Mouse (Mus musculus) G1E (cell line): ENCODE measurements around the gene Ercc6l2.

ENCODE experiments used
- CTCF ChIP-seq: IDR thresholded peaks from 2 replicates; pipeline ENCODE4 v1.5.1; 2012; ENCODE audit warnings: low read depth, low read length, inconsistent platforms, mixed read lengths
- GATA1 ChIP-seq: IDR thresholded peaks from 2 replicates; pipeline ENCODE4 v1.6.1; 2012; ENCODE audit warnings: borderline replicate concordance, low read length, inconsistent platforms, mixed read lengths
- GATA2 ChIP-seq: IDR thresholded peaks from 2 replicates; pipeline ENCODE4 v1.6.1; 2012; ENCODE audit warnings: low read depth, low read length, inconsistent platforms, borderline replicate concordance
- POLR2AphosphoS5 ChIP-seq: IDR thresholded peaks from 2 replicates; pipeline ENCODE4 v1.6.1; 2012; ENCODE audit warnings: low read depth, low read length, inconsistent platforms; ENCODE audit not compliant: insufficient replicate concordance
- TAL1 ChIP-seq: conservative IDR thresholded peaks from 2 replicates; pipeline ENCODE4 v1.6.1; 2012; ENCODE audit warnings: low read depth, low read length, inconsistent platforms, mixed read lengths

GRCm38 (mm10) chr13:63916568-63916967, 101.5 kb downstream of the Ercc6l2 start:
- TF ChIP-seq CTCF (no peak), POLR2AphosphoS5 (no peak), GATA1 (no peak), GATA2 (no peak), TAL1 (no peak)
